In the genomic region with DNA sequence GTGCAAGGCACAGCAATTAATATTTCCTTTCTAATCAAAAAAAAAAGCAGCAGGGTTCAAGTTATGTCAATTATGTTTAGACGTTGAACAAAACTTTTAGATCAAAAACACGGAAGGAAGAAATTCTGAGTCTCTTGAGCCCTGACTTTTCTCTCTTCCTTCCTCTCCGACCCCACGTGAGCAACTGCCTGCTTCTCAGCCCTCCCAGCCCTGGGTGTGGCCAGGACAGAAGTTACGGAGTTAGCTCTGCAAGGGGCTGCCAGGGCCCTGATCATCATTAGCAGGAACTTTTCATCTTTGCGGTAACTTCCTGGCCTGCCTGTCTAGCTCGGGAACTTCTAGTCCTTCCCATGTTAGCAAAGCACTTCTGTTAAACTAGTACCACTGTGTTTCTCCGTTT, we compare ENCODE assay signal across 8 mouse cellular contexts. TPM values are rescaled to one million over a fixed set of nuclear protein-coding genes. Genes with fewer than 3 reads are reported as not detected.
DNase-seq lines count a peak whose midpoint lies in the region; ATAC-seq and TF ChIP-seq lines count a peak whose summit lies in the region.

No protein-coding gene starts in this region.

- peaks cover 17% of the 10 kb centered on the region for H3K4me1 ChIP-seq in liver, embryonic 13.5 days (replicated peaks)
- H3K4me1 ChIP-seq in liver, embryonic 12.5 days = peaks cover 43% of the 10 kb centered on the region

- no peaks in the 10 kb centered on the region for H3K9me3 ChIP-seq in liver, embryonic 13.5 days (replicated peaks)
- H3K9me3 ChIP-seq in liver, embryonic 12.5 days (replicated peaks) = no peaks in the 10 kb centered on the region

- no peaks in the 10 kb centered on the region; the same call in 1 of the 2 replicates for H3K27me3 ChIP-seq in liver, embryonic 13.5 days
- H3K27me3 ChIP-seq in liver, embryonic 12.5 days (replicated peaks) = no peaks in the 10 kb centered on the region

- no peaks in the 10 kb centered on the region for H3K36me3 ChIP-seq in liver, embryonic 13.5 days
- no peaks in the 10 kb centered on the region for H3K36me3 ChIP-seq in liver, embryonic 12.5 days

- WGBS in liver, embryonic 13.5 days (ENCODE audit: insufficient replicate concordance) = 7% methylated on average over 8 of the region's 8 CpGs
- 7% methylated on average over 8 of the region's 8 CpGs for WGBS in liver, embryonic 12.5 days (ENCODE audit: insufficient replicate concordance)

- DNase-seq in liver, embryonic 13.5 days = peak; percentile 13
- peak; percentile 69 for DNase-seq in lung, postnatal 36 days
- DNase-seq in thymus, postnatal 10 days (ENCODE audit: low spot score in 2 of 2) = peak; percentile 64 to 74
- DNase-seq in frontal cortex, postnatal 36 days (ENCODE audit: low spot score in 2 of 2) = no peak
- DNase-seq in cerebellum, adult 11-12 months = no peak
- no peak for DNase-seq in layer of hippocampus, adult 2 months (ENCODE audit: low spot score in 2 of 2)

- no peak overlapping the region for H3K4me3 ChIP-seq in liver, embryonic 13.5 days (replicated peaks)
- no peak overlapping the region for H3K4me3 ChIP-seq in liver, embryonic 12.5 days
- H3K4me3 ChIP-seq in layer of hippocampus, adult 2 months = no peak overlapping the region

- no peak for TF ChIP-seq CTCF in layer of hippocampus, adult 2 months (conservative IDR thresholded peaks at IDR 0.05)

- H3K9ac ChIP-seq in liver, embryonic 13.5 days = no peak overlapping the region
- no peak overlapping the region for H3K9ac ChIP-seq in liver, embryonic 12.5 days

- H3K27ac ChIP-seq in liver, embryonic 13.5 days = no peak overlapping the region
- no peak overlapping the region for H3K27ac ChIP-seq in liver, embryonic 12.5 days
- H3K27ac ChIP-seq in layer of hippocampus, adult 2 months = no peak overlapping the region

- no peak overlapping the region for H3K4me2 ChIP-seq in liver, embryonic 13.5 days
- no peak overlapping the region for H3K4me2 ChIP-seq in liver, embryonic 12.5 days

- ATAC-seq in liver, embryonic 13.5 days (ENCODE audit: low read depth) = peak; percentile 54; the same call in 1 of the 2 replicates
- no peak for ATAC-seq in liver, embryonic 12.5 days
- peak; percentile 88 for ATAC-seq in granulocyte monocyte progenitor cell, adult 5-6 weeks (replicated peaks; ENCODE audit: poor library complexity, severe bottlenecking)

RNA-seq across cellular contexts. Expression of a gene that starts 20.3 kb away (rescaled TPM):
- polyA plus RNA-seq in liver, embryonic 13.5 days (2015; fragmentation: Nextera tagmentation; extraction: Ambion mirVana) = 8.0 and 10.0 TPM in 2 replicates
- 17.4 and 17.5 TPM in 2 replicates for polyA plus RNA-seq in liver, embryonic 12.5 days (2016; fragmentation: Nextera tagmentation; extraction: Ambion mirVana)
- 38.0 and 47.4 TPM in 2 replicates for total RNA-seq in granulocyte monocyte progenitor cell, adult 5-6 weeks (2014; fragmentation: Nextera tagmentation)
- total RNA-seq in granulocyte monocyte progenitor cell, adult 5-6 weeks (2017) = 54.0 and 54.3 TPM in 2 replicates
- 100 to 1,000 TPM; 173 to 175 TPM for total RNA-seq in layer of hippocampus, adult 2 months (2021)

RNA-seq across cellular contexts. Expression of a gene that starts 46.8 kb away (rescaled TPM):
- polyA plus RNA-seq in liver, embryonic 13.5 days (2015; fragmentation: Nextera tagmentation; extraction: Ambion mirVana) = 15.2 and 18.8 TPM in 2 replicates
- 22.2 and 22.7 TPM in 2 replicates for polyA plus RNA-seq in liver, embryonic 12.5 days (2016; fragmentation: Nextera tagmentation; extraction: Ambion mirVana)
- total RNA-seq in granulocyte monocyte progenitor cell, adult 5-6 weeks (2014; fragmentation: Nextera tagmentation) = 80.3 and 105 TPM in 2 replicates
- total RNA-seq in granulocyte monocyte progenitor cell, adult 5-6 weeks (2017) = 50.8 and 51.8 TPM in 2 replicates
- 100 to 1,000 TPM; 106 to 108 TPM for total RNA-seq in layer of hippocampus, adult 2 months (2021)

Comparison
In these comparisons a context has a peak if more than half of its experiments do, and no peak if none do; other contexts are left out.
1. DNase-seq: peak in liver, embryonic 13.5 days (single experiment), lung, postnatal 36 days (single experiment) and thymus, postnatal 10 days (2 of 2); none in frontal cortex, postnatal 36 days (0 of 2), cerebellum, adult 11-12 months (single experiment) and layer of hippocampus, adult 2 months (0 of 2).